Mouse (Mus musculus) megakaryocyte progenitor cell, adult 5-6 weeks (primary cell): ENCODE results near the gene Ptpn4. TPM values are rescaled to one million over a fixed set of nuclear protein-coding genes. Genes with fewer than 3 reads are reported as not detected.

Experiments used
- ATAC-seq: replicated peaks from 2 replicates; pipeline ENCODE4 v1.8.0; 2016; ENCODE audit warnings: mild to moderate bottlenecking, moderate TSS enrichment, inconsistent platforms; ENCODE audit not compliant: poor library complexity
- total RNA-seq, 2 experiments: library from RNA; stranded (forward) in 1 of 2; stranded (reverse) in 1 of 2; fragments of 157-497, 149-512 nt in 1 of 2; fragments of 200-1000 nt in 1 of 2; gene quantifications; 2 replicates each; pipeline versions ENCODE4 v1.2.3 to v1.2.4; 2015 to 2017

The Ptpn4 gene
- total RNA-seq, 2 experiments from 2014 or later: 8.1 to 18.8 TPM

DNA sequence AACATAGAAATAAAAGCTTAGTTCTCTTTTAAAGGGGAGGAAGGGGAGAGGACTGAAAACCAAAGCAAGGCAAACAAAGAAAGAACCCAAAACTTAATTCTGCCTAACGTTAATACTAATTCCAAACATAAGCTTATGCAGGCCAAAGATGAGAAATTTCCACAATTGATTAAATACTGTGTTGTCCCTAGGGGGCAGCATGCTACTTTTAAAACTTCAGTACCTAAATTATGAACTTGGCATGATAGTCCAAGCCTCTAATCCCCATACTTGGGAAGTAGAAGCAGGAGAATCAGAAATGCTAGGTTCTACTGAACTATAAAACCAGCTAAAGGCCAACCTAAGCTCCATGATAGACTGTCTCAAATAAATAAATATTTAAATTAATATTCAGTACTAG, 18.7 kb downstream of the Ptpn4 start:
- ATAC-seq: peak; percentile 76

DNA sequence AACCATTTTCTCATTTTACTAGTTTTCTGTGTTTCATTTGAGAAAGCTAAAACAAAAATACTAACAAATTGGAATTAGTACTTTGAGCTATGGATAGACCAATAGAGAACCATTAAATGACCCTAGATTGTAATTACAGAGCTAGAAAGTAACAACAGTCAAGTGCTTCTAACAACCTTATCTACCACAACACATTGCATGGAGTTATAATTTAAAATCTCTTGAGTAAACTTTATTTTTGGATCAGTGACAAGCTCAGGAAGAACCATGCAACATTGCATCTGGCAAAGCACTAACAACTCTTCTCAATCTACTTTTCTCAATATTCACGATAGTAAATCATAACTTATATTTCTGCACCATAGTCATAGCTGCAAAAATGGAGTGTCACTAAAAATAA, 29.7 kb downstream of the Ptpn4 start:
- peak; percentile 50; the same call in 1 of the 2 replicates for ATAC-seq

- no peak for ATAC-seq
Measured at GRCm38 (mm10) chr1:119805984-119806383, 31.4 kb downstream of the Ptpn4 start.

- ATAC-seq: no peak
Measured at GRCm38 (mm10) chr1:119804586-119804985, 32.8 kb downstream of the Ptpn4 start.

GRCm38 (mm10) chr1:119795174-119795573, 42.2 kb downstream of the Ptpn4 start:
- ATAC-seq: no peak

DNA sequence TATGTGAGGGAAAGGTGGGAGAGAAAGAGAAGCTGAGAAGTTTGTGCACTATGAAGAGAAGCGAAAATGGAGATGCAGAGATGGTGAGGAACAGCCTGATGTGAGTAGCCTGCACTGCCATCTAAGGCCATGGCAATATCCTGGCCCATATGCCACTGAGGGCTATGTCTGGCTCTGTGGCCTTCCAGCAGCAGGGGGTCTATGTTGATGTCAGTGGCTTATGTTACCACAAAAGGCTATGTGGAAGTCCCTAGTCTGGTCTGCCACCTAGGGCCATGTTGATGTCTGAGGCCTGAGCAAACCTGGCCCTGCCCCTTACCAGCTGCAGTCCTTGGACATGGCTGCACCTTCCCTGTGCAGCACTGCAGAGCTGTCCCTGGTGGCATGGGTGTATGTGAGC, 43.1 kb downstream of the Ptpn4 start:
- no peak for ATAC-seq

DNA sequence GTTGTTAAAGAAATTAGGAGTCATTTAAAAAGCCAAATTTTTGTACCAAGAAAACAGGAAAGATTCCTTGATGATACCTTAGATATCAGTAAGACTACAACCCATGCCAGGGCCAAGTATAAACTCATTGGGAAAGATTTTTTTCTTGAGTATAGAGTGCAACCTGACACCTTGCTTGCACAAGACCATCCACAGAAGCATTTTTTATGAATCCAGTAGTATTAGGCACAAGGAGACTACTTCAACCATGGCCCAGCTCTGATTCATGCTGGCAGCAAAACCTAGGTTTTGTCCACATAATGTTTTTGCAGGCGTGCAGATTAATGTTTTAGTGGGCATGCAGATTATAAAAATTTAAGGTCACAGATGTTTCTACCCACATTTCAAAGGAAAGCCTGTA, 46.8 kb downstream of the Ptpn4 start:
- ATAC-seq: no peak

DNA sequence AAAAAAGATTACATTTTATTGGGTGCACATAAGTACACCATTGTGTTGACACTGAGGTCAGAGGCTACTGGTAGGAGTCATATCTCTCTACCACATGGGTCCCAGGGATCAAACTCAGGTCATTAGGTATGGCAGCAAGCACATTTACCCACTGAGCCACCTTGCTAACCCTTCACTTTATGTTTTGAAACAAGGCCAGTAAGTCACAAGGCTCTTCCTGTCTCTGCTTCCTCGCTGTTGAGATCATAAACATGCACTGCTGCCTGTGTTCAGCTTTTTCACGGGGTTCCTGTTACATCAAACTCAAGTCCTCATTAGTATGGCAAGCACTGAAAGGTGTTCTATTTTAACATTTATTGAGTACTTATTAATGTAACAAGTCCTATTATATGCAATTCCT, 61.5 kb downstream of the Ptpn4 start:
- ATAC-seq: no peak

- ATAC-seq: no peak
Measured at GRCm38 (mm10) chr1:119735692-119736091, 101.7 kb downstream of the Ptpn4 start.

DNA sequence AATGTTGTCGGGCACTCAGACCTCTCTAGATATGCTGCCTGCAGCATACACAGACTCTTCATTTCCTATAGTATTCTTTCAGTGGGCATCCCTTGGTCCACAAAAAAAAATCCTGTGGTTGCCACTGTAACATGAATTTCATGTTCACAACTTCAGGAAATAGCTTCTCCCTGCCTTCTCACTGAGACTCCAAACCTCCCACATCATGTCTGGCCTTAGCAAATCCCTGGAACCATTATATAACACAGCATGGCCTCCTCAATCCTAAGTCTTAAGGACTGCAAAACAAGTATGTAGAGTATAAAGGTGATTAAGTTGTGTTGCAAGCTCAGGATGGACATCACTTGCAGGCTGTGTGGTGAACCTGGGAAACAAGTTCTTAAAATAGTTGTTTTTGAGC, 102.6 kb downstream of the Ptpn4 start:
- no peak for ATAC-seq

- ATAC-seq: no peak
Measured at GRCm38 (mm10) chr1:119731166-119731565, 106.2 kb downstream of the Ptpn4 start.

DNA sequence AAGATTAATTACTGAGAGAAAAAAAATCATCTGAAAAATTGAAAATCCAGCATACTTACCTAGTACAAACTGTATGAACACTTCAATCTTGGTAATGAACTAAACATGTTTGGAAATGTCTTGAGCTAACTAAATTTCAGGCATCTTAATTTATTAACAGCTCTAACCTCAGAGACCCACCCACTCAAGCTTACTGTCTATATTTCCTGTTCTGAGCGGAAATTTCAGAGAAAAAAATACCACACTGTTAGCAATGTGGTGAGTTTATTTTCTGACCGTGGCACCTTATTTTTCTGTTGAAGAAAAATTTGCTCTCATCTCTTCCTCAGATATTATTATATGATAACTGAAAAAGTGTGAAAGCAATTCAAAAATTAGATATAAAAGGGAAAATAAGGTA, 124.4 kb downstream of the Ptpn4 start:
- no peak for ATAC-seq

- ATAC-seq: no peak
Measured at GRCm38 (mm10) chr1:119706471-119707217, 130.8 kb downstream of the Ptpn4 start.

DNA sequence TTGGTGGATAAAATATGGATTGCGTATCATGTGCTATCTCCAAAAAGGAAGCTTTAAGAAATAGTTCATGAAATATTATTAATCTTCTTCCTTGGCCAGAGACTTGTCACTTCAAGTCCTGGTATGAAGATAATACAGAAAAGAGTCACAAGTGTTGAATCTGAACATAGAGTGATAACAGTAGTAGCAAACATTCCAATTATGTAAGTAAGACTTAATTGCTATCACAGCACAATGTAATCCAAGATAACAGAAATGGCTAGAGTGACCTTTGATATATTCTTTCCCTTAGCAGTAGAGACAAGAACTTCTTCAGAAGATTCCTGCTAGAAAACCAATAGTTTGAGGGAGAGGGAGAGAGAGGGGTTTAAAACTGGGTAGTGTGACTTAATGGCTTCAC, 140.6 kb downstream of the Ptpn4 start:
- no peak for ATAC-seq

DNA sequence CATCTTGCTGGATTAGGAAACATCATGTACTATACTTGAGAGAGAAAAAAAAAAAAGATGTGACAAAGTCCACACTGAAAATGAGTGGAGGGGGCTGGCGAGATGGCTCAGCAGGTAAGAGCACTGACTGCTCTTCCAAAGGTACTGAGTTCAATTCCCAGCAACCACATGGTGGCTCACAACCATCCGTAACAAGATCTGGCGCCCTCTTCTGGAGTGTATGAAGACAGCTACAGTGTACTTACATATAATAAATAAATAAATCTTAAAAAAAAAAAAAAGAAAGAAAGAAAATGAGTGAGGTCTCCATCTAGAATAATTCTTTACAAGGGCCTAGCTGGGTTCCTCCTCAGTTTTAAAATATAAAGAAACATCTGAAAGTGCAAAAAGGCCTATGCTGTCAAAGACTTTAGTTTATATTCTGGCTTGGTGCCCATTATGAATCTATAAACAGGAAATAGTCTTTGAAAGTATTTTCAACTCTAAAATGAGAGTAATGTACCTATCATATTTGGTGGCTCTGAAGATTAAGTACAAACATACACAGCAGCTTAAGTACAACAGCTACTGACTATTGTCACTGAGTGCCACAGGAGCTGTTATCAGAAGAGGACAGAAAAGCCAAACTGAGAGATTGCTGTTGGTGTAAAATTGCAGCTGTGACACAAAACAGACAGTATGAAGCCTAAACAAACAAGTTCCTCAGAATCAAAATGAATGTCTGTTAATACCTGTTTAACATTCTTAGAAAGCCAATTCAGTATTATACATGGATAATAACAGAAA, 151.4 kb downstream of the Ptpn4 start:
- ATAC-seq: peak; percentile 98

- ATAC-seq: no peak
Measured at GRCm38 (mm10) chr1:119681663-119682213, 155.7 kb downstream of the Ptpn4 start.

- ATAC-seq: peak; percentile 93
Measured at GRCm38 (mm10) chr1:119674984-119675383, 162.4 kb downstream of the Ptpn4 start.

DNA sequence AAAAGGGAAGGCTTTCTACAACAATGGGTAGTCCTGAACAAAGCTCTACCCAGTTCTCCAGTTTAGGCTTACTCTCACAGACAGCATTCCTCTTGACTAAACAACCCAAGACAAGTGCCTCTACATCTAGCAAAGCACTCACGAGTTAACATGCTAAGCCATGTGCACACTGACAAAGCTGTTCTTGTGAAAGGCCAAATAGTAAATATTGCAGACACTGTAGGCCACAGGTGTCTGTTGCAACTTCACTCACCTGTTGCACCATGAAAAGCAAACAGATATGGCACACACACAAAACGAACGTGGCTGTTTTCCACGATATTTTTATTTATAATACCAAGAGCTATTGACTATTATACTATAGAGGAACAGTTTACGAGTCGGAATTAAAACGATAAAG, 170.5 kb downstream of the Ptpn4 start:
- ATAC-seq: no peak

GRCm38 (mm10) chr1:119654307-119654706, 183.1 kb downstream of the Ptpn4 start:
- ATAC-seq: peak; percentile 78

GRCm38 (mm10) chr1:119650386-119650785, 187.0 kb downstream of the Ptpn4 start:
- no peak for ATAC-seq

GRCm38 (mm10) chr1:119649627-119650026, 187.8 kb downstream of the Ptpn4 start:
- no peak for ATAC-seq
